Mouse (Mus musculus) erythroblast, adult 5-6 weeks (primary cell): ENCODE data around the gene Agrp. TPM values are rescaled to one million over a fixed set of nuclear protein-coding genes. Genes with fewer than 3 reads are reported as not detected.
"Not testable (repeated sequence)": the region's sequence is repeated elsewhere in the genome, so short reads cannot be mapped to it uniquely, and the experiment has no call there.

Experiments
- ATAC-seq: replicated peaks from 2 replicates; pipeline ENCODE4 v1.8.0; 2016; ENCODE audit warnings: moderate number of reproducible peaks, mild to moderate bottlenecking, moderate TSS enrichment, inconsistent platforms; ENCODE audit not compliant: poor library complexity, low FRiP score, severe bottlenecking
- total RNA-seq, 2 experiments: library from RNA; stranded (forward) in 1 of 2; stranded (reverse) in 1 of 2; fragments of 150-400 nt in 1 of 2; fragments of 200-764, 138-1000 nt in 1 of 2; gene quantifications; 2 replicates each; pipeline versions ENCODE4 v1.2.3 to v1.2.4; 2015 to 2017; ENCODE audit warnings: low replicate concordance in 2 of 2

Gene Agrp
- total RNA-seq, 2 experiments from 2014 or later = not detected

DNA sequence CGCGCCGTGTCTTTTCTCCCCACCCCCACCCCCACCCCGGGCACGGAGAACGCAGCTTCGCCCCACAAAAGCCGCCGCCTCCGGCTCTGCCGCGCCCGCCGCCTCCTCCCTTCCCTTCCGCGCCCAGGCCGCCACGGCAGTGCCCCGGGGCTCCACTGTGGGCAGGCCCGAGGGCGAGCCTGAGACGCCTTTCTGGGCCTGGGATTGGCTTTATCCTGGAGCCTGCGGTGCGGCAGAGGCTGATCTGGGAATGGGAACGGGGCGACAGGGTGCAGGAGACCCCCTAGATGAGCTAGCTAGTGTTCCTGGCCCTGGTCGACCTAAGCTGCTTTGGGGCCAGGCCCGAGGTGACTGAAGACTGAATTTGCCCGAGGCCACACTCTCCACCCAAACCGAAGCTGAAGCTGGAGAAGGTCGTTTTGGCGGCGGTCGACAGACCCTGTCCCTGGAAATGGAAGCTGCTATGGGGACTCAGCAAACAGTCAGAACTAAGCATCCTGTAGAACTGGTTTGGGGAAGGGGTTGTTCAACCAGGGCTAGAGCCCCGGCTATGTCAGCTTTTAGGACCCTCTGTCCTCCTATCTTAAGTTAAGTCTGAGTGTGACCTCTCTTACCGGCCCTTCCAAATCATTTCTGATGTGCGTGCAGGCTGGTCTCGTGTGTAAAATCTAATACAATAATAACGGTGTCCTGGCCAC lies 31.6 kb downstream of the Agrp start:
- peak; percentile 47 for ATAC-seq

DNA sequence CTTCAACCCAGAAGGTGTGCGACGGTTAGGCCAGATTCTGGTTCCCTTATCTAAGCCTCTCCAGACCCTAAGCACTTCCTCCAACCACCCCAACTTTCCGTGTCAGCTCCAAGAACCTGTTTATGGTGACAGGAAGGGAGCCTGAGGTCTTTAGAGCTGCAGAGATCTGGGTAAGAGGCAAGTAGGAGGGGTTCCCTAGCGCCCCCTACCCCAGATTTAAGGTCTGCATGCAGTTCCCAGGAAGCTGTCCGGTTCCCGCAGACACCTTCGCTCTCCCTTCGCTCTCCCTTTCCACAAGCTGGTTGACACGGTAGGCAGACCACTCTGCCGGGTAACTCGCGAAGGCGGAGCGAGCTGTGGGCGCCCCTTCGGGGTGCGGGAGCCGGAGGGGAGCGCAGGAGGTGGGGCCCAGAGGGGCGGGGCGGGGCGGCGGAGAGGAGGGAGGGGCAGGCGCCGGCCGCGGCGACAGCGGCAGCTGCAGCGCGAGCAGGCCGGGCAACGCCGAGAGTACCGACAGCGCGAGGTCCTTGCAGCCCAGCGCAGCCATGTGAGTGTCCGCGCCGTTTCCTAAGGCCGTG lies 32.3 kb downstream of the Agrp start, which contains the start of gene Ripor1:
Gene Ripor1, plus strand, starts transcription at position 452 of the 578 bp plus-strand sequence.
- peak; percentile 67 for ATAC-seq

DNA sequence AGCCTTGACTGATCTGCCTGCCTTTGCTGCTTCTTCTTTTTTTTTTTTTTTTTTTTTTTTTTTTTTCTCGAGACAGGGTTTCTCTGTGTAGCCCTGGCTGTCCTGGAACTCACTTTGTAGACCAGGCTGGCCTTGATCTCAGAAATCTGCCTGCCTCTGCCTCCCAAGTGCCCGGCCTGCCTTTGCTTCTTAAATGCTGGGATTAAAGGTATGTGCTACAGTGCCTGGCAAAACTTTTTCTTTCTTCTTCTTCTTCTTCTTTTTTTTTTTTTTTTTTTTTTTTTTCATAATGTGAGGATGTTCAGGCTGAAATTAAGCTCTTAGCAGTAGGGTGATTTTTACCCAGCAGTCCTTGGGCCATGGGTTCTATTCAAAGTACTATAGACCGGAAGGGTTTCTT lies 34.7 kb downstream of the Agrp start:
- ATAC-seq = not testable (repeated sequence)

DNA sequence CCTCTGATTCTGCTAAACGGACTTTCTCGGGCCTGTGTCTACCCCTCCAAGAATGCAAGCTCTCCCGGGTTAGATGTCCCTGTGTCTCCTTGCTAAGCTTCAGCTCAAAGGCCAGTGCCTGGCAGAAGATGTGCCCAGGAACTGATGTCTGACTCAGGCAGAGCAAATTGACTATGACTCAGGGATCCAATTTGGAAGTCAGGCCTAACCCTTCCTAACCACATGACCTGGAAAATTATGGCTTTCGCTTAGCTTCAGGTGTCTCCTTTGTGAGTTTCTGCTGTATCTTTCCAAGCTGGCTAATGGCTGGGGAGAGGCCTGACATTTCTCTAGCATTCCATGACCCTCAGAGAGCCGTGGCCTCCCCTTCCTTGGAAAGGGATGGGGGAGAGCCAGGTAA lies 35.9 kb downstream of the Agrp start:
- no peak for ATAC-seq

DNA sequence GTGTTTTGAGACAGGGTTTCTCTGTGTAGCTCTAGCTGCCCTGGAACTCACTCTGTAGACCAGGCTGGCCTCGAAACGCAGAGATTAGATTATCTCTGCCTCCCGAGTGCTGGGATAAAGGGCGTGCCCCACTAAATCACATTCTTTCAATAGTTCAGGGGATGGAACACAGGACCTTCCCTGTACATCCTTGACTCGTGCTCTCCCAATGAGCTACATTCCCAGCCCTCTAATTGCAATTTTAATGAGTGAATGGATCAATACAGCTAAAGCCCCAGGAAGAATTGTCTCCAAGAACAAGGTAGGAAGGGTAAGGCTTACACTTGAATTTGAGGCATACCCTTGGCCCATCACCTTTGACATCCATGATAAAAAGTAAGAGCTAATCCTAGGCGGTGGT lies 38.4 kb downstream of the Agrp start:
- ATAC-seq = no peak

DNA sequence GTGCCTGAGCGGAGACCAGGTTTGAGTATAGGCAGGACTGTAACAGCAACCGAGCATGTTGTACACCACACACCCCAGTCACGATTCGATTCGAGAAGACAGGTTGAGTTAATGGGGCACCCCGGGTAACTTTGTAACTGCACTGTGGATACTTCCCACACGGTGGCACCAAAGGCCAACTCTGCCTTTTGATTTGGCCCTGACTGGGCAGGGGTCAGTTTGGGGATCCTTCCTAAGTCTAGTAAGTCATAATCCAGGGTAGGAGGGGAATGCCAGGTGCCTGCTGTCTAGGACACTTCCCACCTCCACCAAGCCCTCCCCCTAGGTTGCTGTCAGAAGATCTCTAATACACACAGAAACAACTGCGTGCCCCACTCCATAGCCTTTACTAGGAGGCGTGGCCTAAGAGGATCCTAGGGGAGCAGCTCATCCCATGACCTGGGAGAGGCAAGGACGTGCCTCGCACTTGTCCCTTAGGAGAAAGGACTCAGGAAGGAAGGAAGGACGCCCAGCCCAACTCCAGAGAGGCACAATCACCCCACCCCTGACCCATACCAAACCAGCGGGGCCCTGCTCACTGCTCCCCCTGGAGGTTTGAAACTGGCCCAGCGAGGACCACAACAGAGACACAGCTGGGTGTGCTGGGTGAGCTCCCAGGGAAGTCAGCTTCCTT lies 40.7 kb downstream of the Agrp start:
- ATAC-seq = peak; percentile 87

DNA sequence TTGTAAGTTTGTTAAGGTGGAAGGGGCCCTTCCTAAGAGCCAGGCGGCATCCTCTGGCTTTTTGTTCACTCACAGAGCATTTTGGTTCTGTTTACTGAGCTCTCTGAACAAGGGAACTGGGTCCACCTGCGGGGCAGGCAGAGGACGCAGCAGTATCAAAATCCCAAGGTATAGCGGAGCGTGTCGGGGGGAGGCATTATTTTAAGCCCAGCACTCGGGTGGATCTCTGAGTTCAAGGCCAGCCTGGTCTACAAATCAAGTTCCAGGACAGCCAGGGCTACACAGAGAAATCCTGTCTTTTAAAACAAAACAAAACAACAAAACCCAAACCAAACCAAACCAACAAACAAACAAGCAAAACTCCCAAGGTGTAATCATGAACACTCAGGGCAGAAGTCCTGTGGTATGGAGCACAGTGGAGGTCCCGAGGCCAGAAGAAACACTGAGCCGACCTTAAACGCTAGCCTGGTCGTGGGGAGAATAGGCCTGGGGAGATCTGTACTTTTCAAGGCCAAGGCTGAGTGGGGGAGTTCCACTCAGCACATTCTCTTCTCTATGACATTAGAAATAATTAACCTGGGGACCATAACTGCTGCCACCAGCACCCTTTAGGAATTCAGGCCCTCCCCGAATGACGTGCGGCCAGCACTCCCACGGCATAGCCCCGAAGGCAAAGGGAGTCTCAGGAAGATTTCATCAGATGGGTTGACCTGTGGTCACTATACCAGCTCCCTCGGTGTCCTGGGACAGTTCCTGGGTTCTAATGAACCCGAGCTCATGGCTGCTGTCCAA lies 42.5 kb downstream of the Agrp start:
- ATAC-seq = no peak

DNA sequence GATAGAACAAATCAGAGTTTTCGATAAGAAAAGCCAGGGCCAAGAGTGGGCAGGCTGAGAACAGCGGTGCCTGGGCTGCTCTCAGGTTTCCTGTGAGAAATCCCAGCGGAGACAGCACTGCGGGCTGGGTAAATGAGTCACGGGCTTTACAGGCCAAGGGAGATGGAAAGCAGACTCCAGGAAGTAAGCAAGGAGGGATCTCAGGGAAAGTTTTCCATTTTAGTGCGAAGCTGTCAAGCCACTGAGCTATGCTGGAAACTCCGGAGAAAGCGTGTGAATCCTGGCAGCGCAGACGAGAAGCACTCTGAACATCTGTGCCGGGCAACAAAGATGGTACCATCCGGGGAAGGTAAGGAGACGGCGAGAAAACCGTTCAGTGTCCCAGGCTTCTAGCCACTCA lies 43.3 kb downstream of the Agrp start:
- ATAC-seq = no peak

DNA sequence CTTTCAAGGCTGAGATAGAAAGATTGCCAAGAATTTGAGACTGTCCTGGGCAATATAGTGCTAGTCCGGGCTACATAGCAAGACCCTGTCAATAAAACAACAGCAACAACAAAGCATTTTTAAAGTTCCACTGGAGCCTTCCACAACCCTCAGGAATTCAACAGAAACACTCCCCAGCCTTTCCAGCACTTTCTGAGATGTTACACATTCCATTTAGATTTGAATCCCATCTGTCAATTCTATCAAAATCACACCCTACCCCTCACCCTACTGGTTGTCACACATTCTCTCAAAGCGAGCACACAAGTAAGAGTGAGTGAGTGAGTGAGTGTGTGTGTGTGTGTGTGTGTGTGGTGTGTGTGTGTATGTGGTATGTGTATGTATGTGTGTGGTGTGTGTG lies 44.8 kb downstream of the Agrp start:
- ATAC-seq = no peak

DNA sequence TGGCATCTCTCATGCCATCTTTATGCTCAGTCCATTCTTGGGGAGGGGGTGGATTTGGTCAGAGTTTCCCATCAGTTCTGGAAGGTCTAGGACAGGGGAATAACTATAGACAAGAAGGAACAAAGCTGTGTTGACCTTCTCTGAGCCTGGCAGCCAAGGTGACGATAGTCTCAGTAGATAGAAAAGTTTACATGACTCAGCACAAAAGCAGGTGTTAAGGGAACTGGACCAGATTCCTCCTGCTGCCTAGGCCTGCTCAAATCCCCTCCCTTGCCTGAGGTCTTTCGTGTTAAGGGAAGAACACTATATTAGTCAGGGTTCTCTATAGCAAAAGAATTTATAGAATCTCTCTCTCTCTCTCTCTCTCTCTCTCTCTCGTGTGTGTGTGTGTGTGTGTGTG lies 57.5 kb downstream of the Agrp start:
- peak; percentile 66 for ATAC-seq

DNA sequence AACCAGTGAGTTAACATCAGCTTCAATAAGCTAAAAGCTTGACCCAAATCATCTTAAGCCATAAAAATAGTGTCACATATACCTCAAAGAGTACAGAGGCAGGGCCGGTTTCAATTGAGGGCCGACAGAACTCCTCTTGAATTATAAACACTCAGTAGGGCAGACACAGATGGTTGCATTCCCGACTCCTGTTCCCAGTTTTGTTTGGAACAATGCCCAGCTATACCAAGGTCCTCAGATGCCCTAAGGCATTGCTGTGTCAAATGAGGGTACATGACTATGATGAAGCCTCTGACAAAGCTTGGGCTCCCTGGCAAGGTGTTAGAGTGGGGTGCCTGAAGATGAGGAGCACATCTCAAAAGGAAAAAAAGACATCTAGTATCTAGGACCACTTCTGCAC lies 61.7 kb downstream of the Agrp start:
- ATAC-seq = no peak

DNA sequence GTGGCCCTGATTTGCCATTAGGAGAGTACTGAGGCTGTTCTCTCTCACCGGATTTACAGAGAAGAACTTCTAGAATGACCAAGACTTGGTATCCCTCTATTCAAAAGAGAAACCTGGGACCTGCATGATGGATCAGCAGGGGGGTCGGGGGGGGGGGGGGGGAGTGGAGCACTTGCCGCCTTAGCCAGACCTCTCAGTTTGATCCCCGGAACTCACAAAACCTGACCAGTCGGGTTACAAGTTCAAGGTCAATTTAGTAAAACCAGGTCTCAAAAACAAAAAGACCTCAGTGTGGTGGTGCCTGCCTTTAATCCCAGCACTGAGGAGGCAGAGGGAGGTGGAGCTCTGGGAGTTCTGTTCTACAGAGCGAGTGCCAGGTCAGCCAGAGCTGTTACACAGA lies 62.5 kb downstream of the Agrp start:
- ATAC-seq = no peak

DNA sequence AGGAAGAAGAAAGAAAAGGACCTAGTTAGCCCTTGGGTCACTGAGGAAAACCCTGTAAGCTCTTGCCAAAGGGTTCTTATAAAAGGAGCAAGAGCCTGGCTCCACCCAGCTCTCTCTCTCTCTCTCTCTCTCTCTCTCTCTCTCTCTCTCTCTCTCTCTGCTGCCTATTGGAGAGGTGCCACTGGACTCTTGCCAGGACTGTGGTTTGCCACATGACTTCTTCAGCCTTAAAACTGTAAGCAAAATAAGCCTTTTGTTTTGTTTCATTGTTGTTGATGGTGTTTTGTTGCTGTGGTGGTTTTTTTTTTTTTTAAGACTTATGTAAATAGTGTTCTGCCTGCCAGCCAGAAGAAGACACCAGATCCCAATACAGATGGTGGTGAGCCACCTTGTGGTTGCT lies 63.8 kb downstream of the Agrp start:
- no peak for ATAC-seq

DNA sequence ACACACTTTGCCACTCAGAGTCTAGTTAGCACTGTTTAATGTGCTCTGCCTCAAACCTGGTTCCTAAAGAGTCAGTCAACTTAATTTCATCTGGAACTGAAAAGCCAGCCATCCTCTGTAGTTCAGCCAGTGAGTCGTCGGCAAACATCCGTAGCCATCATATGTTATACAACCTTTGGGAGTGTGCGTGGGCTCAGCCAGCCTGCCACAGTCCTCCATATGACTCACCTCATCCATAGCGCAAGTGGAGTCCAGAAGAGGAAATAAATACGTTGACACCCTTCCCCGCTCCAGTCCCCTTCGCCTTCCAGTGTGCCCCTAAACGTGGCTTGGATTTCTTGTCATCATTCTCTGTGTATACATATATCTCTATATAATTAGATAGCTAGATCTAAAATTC lies 65.4 kb downstream of the Agrp start:
- no peak for ATAC-seq

DNA sequence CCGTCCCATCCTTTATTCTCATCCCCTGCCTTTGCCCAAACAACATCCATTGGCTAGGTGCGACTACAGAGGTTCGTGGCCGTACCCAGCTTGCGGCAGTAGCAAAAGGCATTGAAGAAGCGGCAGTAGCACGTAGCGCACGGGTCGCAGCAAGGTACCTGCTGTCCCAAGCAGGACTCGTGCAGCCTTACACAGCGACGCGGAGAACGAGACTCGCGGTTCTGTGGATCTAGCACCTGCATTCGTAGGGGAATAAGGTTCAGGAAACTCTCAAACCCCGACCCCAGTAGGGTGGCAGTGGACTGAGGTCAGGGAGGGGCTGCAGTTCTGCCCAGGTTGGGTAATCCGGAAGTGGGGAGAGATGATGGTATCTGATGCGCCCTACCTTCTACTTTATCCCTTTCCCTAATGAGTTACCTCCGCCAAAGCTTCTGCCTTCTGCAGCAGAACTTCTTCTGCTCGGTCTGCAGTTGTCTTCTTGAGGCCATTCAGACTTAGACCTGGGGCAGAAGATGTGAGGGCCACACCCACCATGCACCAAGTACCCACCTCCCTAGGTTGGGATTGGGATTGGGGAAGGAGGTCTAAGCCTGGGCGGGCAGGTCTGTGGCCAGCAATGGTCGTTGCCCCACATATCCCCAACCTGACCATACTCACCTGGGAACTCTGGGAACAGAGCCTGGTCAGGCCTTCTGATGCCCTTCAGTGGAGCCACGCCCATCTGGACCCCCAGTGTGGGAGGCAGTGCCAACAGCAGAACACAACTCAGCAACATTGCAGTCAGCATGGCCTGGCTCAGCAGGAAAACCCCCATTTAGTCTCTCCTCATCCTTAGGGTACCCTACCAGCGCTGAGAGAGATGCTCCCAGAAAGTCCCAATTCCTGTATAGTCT lies 70.2 kb downstream of the Agrp start:
- peak; percentile 36 for ATAC-seq

DNA sequence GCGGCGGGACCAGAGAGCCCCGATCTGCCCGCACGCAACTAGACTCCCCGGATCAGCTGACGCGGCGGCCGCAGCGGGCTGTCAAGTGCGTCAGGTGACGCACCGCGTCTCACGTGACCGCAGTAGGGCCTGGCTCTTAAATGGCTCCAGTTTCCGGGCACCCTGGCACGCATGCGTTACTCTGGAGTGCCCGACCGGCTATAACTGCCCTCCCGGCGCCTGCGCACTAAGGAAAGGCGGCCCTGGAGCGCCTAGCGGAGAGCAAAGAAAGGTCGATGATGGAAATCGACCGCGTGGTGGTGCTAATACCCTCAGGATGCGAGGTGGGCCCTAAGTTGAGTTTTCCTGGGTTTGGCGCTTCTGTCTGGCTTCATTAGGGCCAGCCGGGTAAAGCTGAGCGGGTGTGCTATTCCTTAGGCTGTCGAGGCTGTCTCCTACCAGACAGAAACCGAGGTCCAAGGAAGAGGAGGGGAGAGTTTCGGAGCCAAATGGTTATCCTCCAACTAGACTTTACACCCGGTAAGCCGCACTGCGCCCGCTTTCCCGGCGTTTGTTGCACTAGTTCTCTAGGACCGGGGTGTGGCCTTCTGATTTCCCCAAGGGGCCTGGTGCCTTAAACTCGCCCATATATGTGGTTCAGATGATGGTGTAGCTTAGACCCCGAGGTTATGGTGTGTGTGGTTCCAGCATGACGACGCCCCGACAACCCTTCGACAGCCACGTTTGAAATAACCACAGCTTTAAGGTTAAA lies 71.1 kb downstream of the Agrp start, which contains the start of gene Atp6v0d1:
Gene Atp6v0d1, minus strand, starts transcription at position 96 of the 751 bp plus-strand sequence.
- ATAC-seq = peak; percentile 92

DNA sequence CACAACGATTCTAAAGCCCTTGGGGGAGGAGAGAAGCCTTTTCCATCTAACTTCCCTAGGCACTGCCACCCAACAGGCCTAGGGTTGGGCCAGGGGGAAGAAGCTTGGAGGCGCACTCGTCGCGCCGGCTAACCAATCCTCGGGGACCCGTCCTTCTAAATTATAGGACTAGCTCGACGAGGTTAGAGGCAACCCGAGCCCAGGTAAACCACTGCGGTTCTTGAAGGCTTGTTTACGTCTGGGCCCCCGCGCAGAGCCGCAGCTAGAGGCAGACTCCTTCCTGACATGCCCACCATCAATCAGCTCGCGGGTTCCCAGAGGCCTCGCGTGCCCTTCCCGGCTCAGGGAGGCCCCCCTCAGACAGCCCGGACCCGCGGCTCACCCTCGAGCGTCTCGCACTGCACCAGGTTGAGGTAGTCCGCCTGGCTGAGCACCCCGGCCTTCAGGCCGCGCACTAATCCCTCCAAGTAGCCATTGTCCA lies 71.8 kb downstream of the Agrp start:
- ATAC-seq = peak; percentile 22

DNA sequence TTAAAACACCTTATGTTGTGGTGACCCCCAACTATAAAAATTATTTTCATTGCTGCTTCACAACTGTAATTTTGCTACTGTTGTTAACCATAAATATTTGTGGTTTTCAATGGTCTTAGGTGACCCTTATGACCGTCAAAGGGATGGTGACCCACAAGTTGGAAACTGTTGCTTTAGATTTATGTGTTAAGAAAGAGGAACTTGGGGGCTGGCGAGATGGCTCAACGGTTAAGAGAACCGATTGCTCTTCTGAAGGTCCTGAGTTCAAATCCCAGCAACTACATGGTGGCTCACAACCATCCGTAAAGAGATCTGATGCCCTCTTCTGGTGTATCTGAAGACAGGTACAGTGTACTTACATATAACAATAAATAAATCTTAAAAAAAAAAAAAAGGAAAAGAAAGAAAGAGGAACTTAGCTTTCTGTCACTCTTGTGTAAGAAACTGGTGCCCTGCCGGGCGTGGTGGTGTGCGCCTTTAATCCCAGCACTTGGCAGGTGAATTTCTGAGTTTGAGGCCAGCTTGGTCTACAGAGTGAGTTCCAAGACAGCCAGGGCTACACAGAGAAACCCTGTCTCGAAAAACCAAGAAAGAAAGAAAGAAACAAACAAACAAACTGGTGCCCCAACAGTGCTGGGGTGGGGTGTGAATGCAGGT lies 72.5 kb downstream of the Agrp start:
- ATAC-seq = not testable (repeated sequence)
